Comparison of ENCODE assay signal across 16 mouse cellular contexts in genomic region chr2:83165853-83166252, GRCm38 (mm10).
A peak's percentile ranks its signal among the peaks of the same experiment; 100 is the strongest.
DNase-seq lines count a peak whose midpoint lies in the region; ATAC-seq lines count a peak whose summit lies in the region.
"Had no signal": no experiment of that assay in that cellular context is flagged by ENCODE, and none has a peak within 500 bp of the region (broad histone marks: within the 10 kb centered on the region; RNA-seq: fewer than 3 reads in every experiment).

No protein-coding gene starts in this region.

- no peak for DNase-seq in embryonic facial prominence, embryonic 11.5 days (ENCODE audit: low spot score)
- DNase-seq in embryonic facial prominence, embryonic 10.5 days (ENCODE audit: low spot score): no peak
- peak; percentile 6 for DNase-seq in brain, adult 2 months (ENCODE audit: low read depth, low spot score)
- peak; percentile 18 to 20 for DNase-seq in cerebellum, postnatal 36 days
- DNase-seq in layer of hippocampus, adult 9-11 months: no peak
- DNase-seq in kidney, postnatal 14 days: no peak
- DNase-seq: adrenal gland, adult 2 months; heart, adult 18-20 months; heart, postnatal 10 days; kidney, adult 18-20 months; kidney, postnatal 25 days; thymus, postnatal 4 days had no signal

- 62% methylated on average over 4 of the region's 4 CpGs for WGBS in embryonic facial prominence, embryonic 11.5 days
- WGBS in embryonic facial prominence, embryonic 10.5 days: 73% methylated on average over 4 of the region's 4 CpGs
- WGBS in hindbrain, embryonic 15.5 days: 30% methylated on average over 4 of the region's 4 CpGs

- H3K4me2 ChIP-seq in embryonic facial prominence, embryonic 11.5 days (ENCODE audit: low read depth, low read length): no peak overlapping the region
- no peak overlapping the region for H3K4me2 ChIP-seq in hindbrain, embryonic 15.5 days
- H3K4me2 ChIP-seq: lung, embryonic 15.5 days had no signal

- no peak overlapping the region for H3K4me3 ChIP-seq in embryonic facial prominence, embryonic 11.5 days (ENCODE audit: low read depth, low read length)
- no peak overlapping the region for H3K4me3 ChIP-seq in embryonic facial prominence, embryonic 10.5 days
- no peak overlapping the region for H3K4me3 ChIP-seq in hindbrain, embryonic 15.5 days
- H3K4me3 ChIP-seq: lung, embryonic 15.5 days had no signal

- ATAC-seq in embryonic facial prominence, embryonic 11.5 days (replicated peaks; ENCODE audit: insufficient number of reproducible peaks, low FRiP score, low TSS enrichment, low read depth): 0 out of 2 replicates have a peak, but pooled peaks have one; percentile 34
- peak; percentile 74 for ATAC-seq in hindbrain, embryonic 15.5 days (ENCODE audit: low FRiP score, low read depth)
- no peak for ATAC-seq in megakaryocyte, adult 5-6 weeks (ENCODE audit: poor library complexity, severe bottlenecking)

- no peak overlapping the region for H3K27ac ChIP-seq in embryonic facial prominence, embryonic 11.5 days (replicated peaks; ENCODE audit: low read depth, low read length)
- H3K27ac ChIP-seq in embryonic facial prominence, embryonic 10.5 days (replicated peaks): no peak overlapping the region
- no peak overlapping the region for H3K27ac ChIP-seq in hindbrain, embryonic 15.5 days (replicated peaks)
- H3K27ac ChIP-seq: lung, embryonic 15.5 days had no signal

- no peaks in the 10 kb centered on the region for H3K9me3 ChIP-seq in embryonic facial prominence, embryonic 11.5 days (replicated peaks; ENCODE audit: control insufficient read depth, low read length)
- H3K9me3 ChIP-seq in embryonic facial prominence, embryonic 10.5 days: no peaks in the 10 kb centered on the region
- no peaks in the 10 kb centered on the region for H3K9me3 ChIP-seq in hindbrain, embryonic 15.5 days
- H3K9me3 ChIP-seq: lung, embryonic 15.5 days had no signal

- no peaks in the 10 kb centered on the region for H3K4me1 ChIP-seq in embryonic facial prominence, embryonic 11.5 days (ENCODE audit: control insufficient read depth, insufficient read depth, low read length)
- no peaks in the 10 kb centered on the region for H3K4me1 ChIP-seq in embryonic facial prominence, embryonic 10.5 days
- no peaks in the 10 kb centered on the region for H3K4me1 ChIP-seq in hindbrain, embryonic 15.5 days (replicated peaks)
- H3K4me1 ChIP-seq: lung, embryonic 15.5 days had no signal

- H3K36me3 ChIP-seq in embryonic facial prominence, embryonic 11.5 days (replicated peaks; ENCODE audit: control insufficient read depth, insufficient read depth, low read depth, low read length): no peaks in the 10 kb centered on the region
- no peaks in the 10 kb centered on the region for H3K36me3 ChIP-seq in embryonic facial prominence, embryonic 10.5 days (replicated peaks)
- H3K36me3 ChIP-seq in hindbrain, embryonic 15.5 days: no peaks in the 10 kb centered on the region
- H3K36me3 ChIP-seq: G1E; lung, embryonic 15.5 days had no signal

- H3K9ac ChIP-seq in embryonic facial prominence, embryonic 11.5 days (replicated peaks; ENCODE audit: low read length): no peak overlapping the region
- no peak overlapping the region for H3K9ac ChIP-seq in hindbrain, embryonic 15.5 days
- H3K9ac ChIP-seq: lung, embryonic 15.5 days had no signal

- H3K27me3 ChIP-seq in embryonic facial prominence, embryonic 11.5 days (ENCODE audit: control insufficient read depth, insufficient read depth, low read length): no peaks in the 10 kb centered on the region
- no peaks in the 10 kb centered on the region for H3K27me3 ChIP-seq in embryonic facial prominence, embryonic 10.5 days (replicated peaks; ENCODE audit: low read depth, poor library complexity, severe bottlenecking)
- no peaks in the 10 kb centered on the region for H3K27me3 ChIP-seq in hindbrain, embryonic 15.5 days
- H3K27me3 ChIP-seq: lung, embryonic 15.5 days had no signal

Comparison
In these comparisons a context has a peak if more than half of its experiments do, and no peak if none do; other contexts are left out.
1. DNase-seq: peak in brain, adult 2 months (single experiment) and cerebellum, postnatal 36 days (2 of 2); none in embryonic facial prominence, embryonic 11.5 days (single experiment), embryonic facial prominence, embryonic 10.5 days (single experiment), layer of hippocampus, adult 9-11 months (single experiment) and kidney, postnatal 14 days (single experiment).